ENCODE assay signal across 8 mouse cellular contexts in the genomic region with DNA sequence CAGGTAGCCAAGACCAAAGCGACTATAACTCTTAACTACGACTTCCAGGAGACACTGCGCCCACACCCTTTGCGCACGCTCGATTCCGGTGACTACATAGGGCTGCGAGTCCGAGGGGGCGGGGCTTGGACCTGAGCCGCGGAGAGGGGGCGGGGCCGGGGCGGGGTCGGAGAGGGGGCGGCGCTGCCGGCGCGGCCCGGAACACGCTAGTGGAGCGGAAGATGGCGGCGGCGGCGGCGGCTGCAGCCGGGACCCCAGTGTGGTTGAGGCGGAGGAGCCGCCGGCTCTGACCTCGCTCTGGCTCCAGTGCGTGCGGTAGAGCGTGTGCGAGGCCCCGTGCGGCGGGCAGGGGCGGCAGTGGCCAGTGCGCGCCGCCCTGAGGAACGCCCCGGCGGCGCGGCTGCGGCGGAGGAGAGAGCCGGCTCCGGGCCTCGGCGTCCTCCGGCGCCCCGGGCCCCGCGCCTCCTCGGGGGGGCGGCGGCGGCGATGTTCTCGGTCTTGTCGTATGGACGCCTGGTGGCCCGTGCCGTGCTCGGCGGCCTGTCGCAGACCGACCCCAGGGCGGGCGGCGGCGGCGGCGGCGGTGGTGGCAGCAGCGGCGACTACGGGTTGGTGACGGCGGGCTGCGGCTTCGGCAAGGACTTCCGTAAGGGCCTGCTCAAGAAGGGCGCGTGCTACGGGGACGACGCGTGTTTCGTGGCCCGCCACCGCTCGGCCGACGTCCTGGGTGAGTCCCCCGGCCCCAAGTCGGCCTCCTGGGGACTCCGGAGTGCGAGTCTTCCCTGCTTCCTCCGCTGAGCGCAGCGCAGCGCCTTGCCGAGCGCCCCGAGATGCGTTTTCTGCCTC. TPM values are rescaled to one million over a fixed set of nuclear protein-coding genes. Genes with fewer than 3 reads are reported as not detected.
DNase-seq lines count a peak whose midpoint lies in the region; ATAC-seq and TF ChIP-seq lines count a peak whose summit lies in the region.

A gene (plus strand): TSS at position 183 of the 846 bp plus-strand sequence.

- no peak for TF ChIP-seq CTCF in CH12.LX (conservative IDR thresholded peaks at IDR 0.05 in 1 of 2, IDR thresholded peaks at IDR 0.05 in 1 of 2; ENCODE audit: low read depth in 2 of 2, low read length in 2 of 2)
- no peak for TF ChIP-seq CTCF in liver, postnatal 0 days (IDR thresholded peaks at IDR 0.05; ENCODE audit: low read depth)

- peak; percentile 78 for TF ChIP-seq POLR2A in CH12.LX (IDR thresholded peaks at IDR 0.05; ENCODE audit: low read depth, low read length)

- intact Hi-C loops in heart, postnatal 10 days (cut with DNase I), result loop anchor here (2.0 to 5.0 kb wide), 2 partner anchors 30 to 108 kb away; a partner anchor contains a TSS

- peak within 1 kb of the TSS; percentile 80 for H3K9ac ChIP-seq in CH12.LX (ENCODE audit: insufficient read depth, low read depth)
- H3K9ac ChIP-seq in forebrain, embryonic 13.5 days, result peak within 1 kb of the TSS; percentile 93
- peak within 1 kb of the TSS; percentile 95 for H3K9ac ChIP-seq in liver, postnatal 0 days (replicated peaks)
- peak within 1 kb of the TSS; percentile 94 for H3K9ac ChIP-seq in neural tube, embryonic 14.5 days (replicated peaks; ENCODE audit: low read depth, low read length)

- TF ChIP-seq EP300 in CH12.LX (IDR thresholded peaks at IDR 0.05; ENCODE audit: low read length), result no peak
- TF ChIP-seq EP300 in liver, postnatal 0 days (IDR thresholded peaks at IDR 0.05; ENCODE audit: low read depth), result no peak

- peak within 1 kb of the TSS; percentile 87 to 96 (median 95) for H3K4me3 ChIP-seq in CH12.LX (replicated peaks in 1 of 3; ENCODE audit: low read depth in 2 of 3, low read length in 2 of 3, poor library complexity in 1 of 3)
- H3K4me3 ChIP-seq in forebrain, embryonic 13.5 days, result peak within 1 kb of the TSS; percentile 76
- H3K4me3 ChIP-seq in liver, postnatal 0 days (ENCODE audit: low read depth, low read length), result peak within 1 kb of the TSS; percentile 89
- peak within 1 kb of the TSS; percentile 93 for H3K4me3 ChIP-seq in neural tube, embryonic 14.5 days (ENCODE audit: low read depth, low read length)

- no peak for TF ChIP-seq RAD21 in CH12.LX (IDR thresholded peaks at IDR 0.05; ENCODE audit: low read depth, low read length)

- peaks cover 0 to 23% of the 10 kb centered on the region in 2 experiments for H3K36me3 ChIP-seq in CH12.LX (replicated peaks in 1 of 2; ENCODE audit: control insufficient read depth in 1 of 2, insufficient read depth in 1 of 2, low read length in 1 of 2)
- peaks cover 14% of the 10 kb centered on the region for H3K36me3 ChIP-seq in forebrain, embryonic 13.5 days (ENCODE audit: poor library complexity, severe bottlenecking)
- peaks cover 9% of the 10 kb centered on the region; the same call in 1 of the 2 replicates for H3K36me3 ChIP-seq in liver, postnatal 0 days (replicated peaks; ENCODE audit: insufficient read depth, low read length)
- no peaks in the 10 kb centered on the region for H3K36me3 ChIP-seq in neural tube, embryonic 14.5 days (ENCODE audit: control insufficient read depth, insufficient read depth, low read length)

- H3K4me2 ChIP-seq in CH12.LX (ENCODE audit: insufficient read depth, low read depth, poor library complexity, severe bottlenecking), result peak within 1 kb of the TSS; percentile 76
- peak within 1 kb of the TSS; percentile 99 for H3K4me2 ChIP-seq in forebrain, embryonic 13.5 days
- peak within 1 kb of the TSS; percentile 98 for H3K4me2 ChIP-seq in liver, postnatal 0 days (ENCODE audit: low read depth, low read length)
- H3K4me2 ChIP-seq in neural tube, embryonic 14.5 days (ENCODE audit: low read depth, low read length), result peak within 1 kb of the TSS; percentile 89

- WGBS in forebrain, embryonic 13.5 days, result under 1% methylated on average over 76 of the region's 114 CpGs
- under 1% methylated on average over 112 of the region's 114 CpGs for WGBS in large intestine, adult 2 months
- 3% methylated on average over 62 of the region's 114 CpGs for WGBS in liver, postnatal 0 days (ENCODE audit: insufficient replicate concordance)
- under 1% methylated on average over 90 of the region's 114 CpGs for WGBS in neural tube, embryonic 14.5 days

- H3K27ac ChIP-seq in CH12.LX (ENCODE audit: insufficient read depth, low read depth), result peak within 1 kb of the TSS; percentile 5
- H3K27ac ChIP-seq in forebrain, embryonic 13.5 days, result peak within 1 kb of the TSS; percentile 80
- H3K27ac ChIP-seq in liver, postnatal 0 days (ENCODE audit: low read depth), result peak within 1 kb of the TSS; percentile 89
- peak within 1 kb of the TSS; percentile 88 for H3K27ac ChIP-seq in neural tube, embryonic 14.5 days (ENCODE audit: low read depth, low read length)

- dilution Hi-C loops in CH12.LX (cut with MboI; ENCODE audit: extremely low pct_ligation_motif_present, extremely low pct_unique_long_range_greater_than_20kb, low sequenced_read_pairs), result no loop called here

- H3K79me2 ChIP-seq in CH12.LX (replicated peaks; ENCODE audit: control insufficient read depth, extremely low read depth, insufficient read depth, poor library complexity, severe bottlenecking), result peaks cover 49% of the 10 kb centered on the region

- no peaks in the 10 kb centered on the region for H3K27me3 ChIP-seq in CH12.LX (replicated peaks)
- no peaks in the 10 kb centered on the region for H3K27me3 ChIP-seq in forebrain, embryonic 13.5 days
- no peaks in the 10 kb centered on the region for H3K27me3 ChIP-seq in liver, postnatal 0 days (ENCODE audit: insufficient read depth, low read length)
- H3K27me3 ChIP-seq in neural tube, embryonic 14.5 days (ENCODE audit: control insufficient read depth, insufficient read depth, low read length), result peaks cover 3% of the 10 kb centered on the region

- in situ Hi-C loops in CH12.LX (cut with MboI; ENCODE audit: low pct_ligation_motif_present, low pct_unique_long_range_greater_than_20kb, low sequenced_read_pairs), result no loop called here

- peaks cover 17 to 40% of the 10 kb centered on the region in 2 experiments for H3K4me1 ChIP-seq in CH12.LX (ENCODE audit: control insufficient read depth in 1 of 2, insufficient read depth in 2 of 2)
- peaks cover 23% of the 10 kb centered on the region for H3K4me1 ChIP-seq in forebrain, embryonic 13.5 days
- H3K4me1 ChIP-seq in liver, postnatal 0 days (ENCODE audit: insufficient read depth), result peaks cover 45% of the 10 kb centered on the region
- peaks cover 12% of the 10 kb centered on the region for H3K4me1 ChIP-seq in neural tube, embryonic 14.5 days (ENCODE audit: control insufficient read depth, insufficient read depth, low read length)

- no peaks in the 10 kb centered on the region for H3K9me3 ChIP-seq in CH12.LX (replicated peaks; ENCODE audit: low read length)
- no peaks in the 10 kb centered on the region for H3K9me3 ChIP-seq in forebrain, embryonic 13.5 days (replicated peaks)
- H3K9me3 ChIP-seq in liver, postnatal 0 days (ENCODE audit: low read length), result no peaks in the 10 kb centered on the region
- H3K9me3 ChIP-seq in neural tube, embryonic 14.5 days (ENCODE audit: control insufficient read depth, low read length), result no peaks in the 10 kb centered on the region

- DNase-seq in CH12.LX (ENCODE audit: extremely low read depth), result peak; percentile 94
- DNase-seq in c-Kit-positive CD71-positive TER-119-positive erythroid progenitor cells, embryonic 14.5 days (ENCODE audit: low spot score), result peak; percentile 91
- DNase-seq in heart, postnatal 10 days, result peak; percentile 91 to 93
- peak; percentile 84 for DNase-seq in large intestine, adult 2 months (ENCODE audit: low read depth, low spot score)
- DNase-seq in liver, postnatal 0 days, result peak; percentile 98
- peak; percentile 96 for DNase-seq in testis, postnatal 10 days (ENCODE audit: low spot score)

- ATAC-seq in forebrain, embryonic 13.5 days, result peak; percentile 97
- peak; percentile 88 for ATAC-seq in liver, postnatal 0 days
- peak; percentile 95 for ATAC-seq in neural tube, embryonic 14.5 days (ENCODE audit: low read depth)

TF ChIP-seq in CH12.LX, 34 proteins besides CTCF, POLR2A, EP300 and RAD21 (continues in another document):
- TF ChIP-seq IRF4 (IDR thresholded peaks at IDR 0.05; ENCODE audit: low read depth, low read length), result no peak
- no peak for TF ChIP-seq USF2 (conservative IDR thresholded peaks at IDR 0.05; ENCODE audit: low read depth, low read length)
- TF ChIP-seq KAT2A (IDR thresholded peaks at IDR 0.05; ENCODE audit: insufficient replicate concordance, low read length), result no peak
- TF ChIP-seq BHLHE40 (IDR thresholded peaks at IDR 0.05; ENCODE audit: low read depth, low read length), result peak; percentile 48
- no peak for TF ChIP-seq GABPA (IDR thresholded peaks at IDR 0.05; ENCODE audit: insufficient replicate concordance, low read depth, low read length)
- TF ChIP-seq NRF1 (IDR thresholded peaks at IDR 0.05; ENCODE audit: low read depth, low read length), result peak; percentile 82
- no peak for TF ChIP-seq ETS1 (conservative IDR thresholded peaks at IDR 0.05; ENCODE audit: low read depth, low read length)
- TF ChIP-seq ELF1 (IDR thresholded peaks at IDR 0.05; ENCODE audit: low read depth, low read length), result 0 out of 2 replicates have a peak, but pooled peaks have one; percentile 39
- TF ChIP-seq MXI1 (IDR thresholded peaks at IDR 0.05; ENCODE audit: low read depth, low read length), result no peak; the same call in 1 of the 2 replicates
- peak; percentile 73 for TF ChIP-seq TBP (conservative IDR thresholded peaks at IDR 0.05; ENCODE audit: low read depth, low read length)
- no peak for TF ChIP-seq PAX5 (IDR thresholded peaks at IDR 0.05; ENCODE audit: low read length)
- TF ChIP-seq SMC3 (IDR thresholded peaks at IDR 0.05; ENCODE audit: low read depth, low read length), result no peak
- no peak for TF ChIP-seq E2F4 (IDR thresholded peaks at IDR 0.05; ENCODE audit: insufficient replicate concordance, low read depth, low read length)
- no peak for TF ChIP-seq JUN (IDR thresholded peaks at IDR 0.05; ENCODE audit: insufficient read depth, low read depth, low read length)
- TF ChIP-seq MAFK (IDR thresholded peaks at IDR 0.05; ENCODE audit: insufficient replicate concordance, low read length), result no peak
- TF ChIP-seq MAX (IDR thresholded peaks at IDR 0.05; ENCODE audit: low read length), result 0 out of 2 replicates have a peak, but pooled peaks have one; percentile 5
- TF ChIP-seq MAZ (IDR thresholded peaks at IDR 0.05; ENCODE audit: low read depth, low read length), result no peak
- TF ChIP-seq NELFE (IDR thresholded peaks at IDR 0.05; ENCODE audit: low read depth, low read length), result peak; percentile 66; the same call in 1 of the 2 replicates

RNA-seq across cellular contexts. Expression of the gene that starts here (rescaled TPM):
- total RNA-seq in CH12.LX (2012; rRNA removed) (17.1 and 19.9 TPM in 2 replicates), CH12.LX (2014; rRNA removed) (25.6 and 25.9 TPM in 2 replicates)
- polyA plus RNA-seq in CH12.LX (2012; ENCODE audit: insufficient read length, low read depth), result 22.2 and 23.6 TPM in 2 replicates
- polyA plus RNA-seq in forebrain, embryonic 13.5 days (2015; fragmentation: Nextera tagmentation; extraction: Ambion mirVana), result 7.5 and 7.7 TPM in 2 replicates
- 10 to 100 TPM; 63.4 to 83.1 TPM for total RNA-seq in heart, postnatal 10 days (2021)
- 21.8 and 31.7 TPM in 2 replicates for polyA plus RNA-seq in large intestine, adult 2 months (2012; rRNA removed)
- 4.4 and 5.6 TPM in 2 replicates for polyA plus RNA-seq in liver, postnatal 0 days (2015; fragmentation: Nextera tagmentation; extraction: Ambion mirVana)
- 9.2 and 9.9 TPM in 2 replicates for polyA plus RNA-seq in neural tube, embryonic 14.5 days (2014; fragmentation: Nextera tagmentation; extraction: Ambion mirVana)

Comparison
In these comparisons a context has a peak if more than half of its experiments do, and no peak if none do; other contexts are left out.
1. Peak in every context shown above with its lines: DNase-seq, ATAC-seq, H3K4me3 ChIP-seq and H3K27ac ChIP-seq.
2. H3K27ac ChIP-seq: peak in every context shown above with its lines; median percentile 89 in liver, postnatal 0 days; 88 in neural tube, embryonic 14.5 days; 80 in forebrain, embryonic 13.5 days; 5 in CH12.LX.